Mouse (Mus musculus) liver, embryonic 11.5 days (tissue): ENCODE results near the gene Armh3. TPM values are rescaled to one million over a fixed set of nuclear protein-coding genes. Genes with fewer than 3 reads are reported as not detected.

Experiments used
- ATAC-seq: fragments of 200-750 bp; cut with Nextera tagmentation; replicated peaks from 2 replicates; pipeline ENCODE4 v1.8.0; 2017; ENCODE audit warnings: moderate number of reproducible peaks, mild to moderate bottlenecking, moderate TSS enrichment, moderate library complexity; ENCODE audit not compliant: low FRiP score
- DNase-seq: peaks from one replicate; pipeline ENCODE4 v3.0.0-alpha.2; 2017; ENCODE audit warnings: low spot score
- H3K27ac ChIP-seq: fragments of 300-500 bp; sonication (generic); 2 replicates; pipeline ENCODE4 v1.5.1; 2014; ENCODE audit warnings: mild to moderate bottlenecking, low read depth, low read length, control low read depth
- H3K27me3 ChIP-seq: fragments of 300-500 bp; sonication (generic); replicated peaks from 2 replicates; pipeline ENCODE4 v1.6.1; 2014; ENCODE audit warnings: low read length, mixed read lengths; ENCODE audit not compliant: control insufficient read depth, insufficient read depth
- H3K36me3 ChIP-seq: fragments of 300-500 bp; sonication (generic); 2 replicates; pipeline ENCODE4 v1.6.1; 2014; ENCODE audit warnings: mild to moderate bottlenecking, low read length, moderate library complexity, mixed read lengths; ENCODE audit not compliant: control insufficient read depth, insufficient read depth
- H3K4me1 ChIP-seq: fragments of 300-500 bp; sonication (generic); replicated peaks from 2 replicates; pipeline ENCODE4 v1.6.1; 2014; ENCODE audit warnings: low read length, mixed read lengths; ENCODE audit not compliant: control insufficient read depth, insufficient read depth
- H3K4me2 ChIP-seq: fragments of 300-500 bp; sonication (generic); 2 replicates; pipeline ENCODE4 v1.6.1; 2014; ENCODE audit warnings: mild to moderate bottlenecking, control low read depth, moderate library complexity
- H3K4me3 ChIP-seq: fragments of 300-500 bp; sonication (generic); 2 replicates; pipeline ENCODE4 v1.5.1; 2014; ENCODE audit warnings: low read depth, low read length, control low read depth
- H3K9ac ChIP-seq: fragments of 300-500 bp; sonication (generic); 2 replicates; pipeline ENCODE4 v1.6.1; 2014; ENCODE audit warnings: low read depth, low read length, control low read depth
- H3K9me3 ChIP-seq: fragments of 300-500 bp; sonication (generic); 2 replicates; pipeline ENCODE4 v1.6.1; 2016; ENCODE audit warnings: low read length, inconsistent platforms, mixed read lengths; ENCODE audit not compliant: control insufficient read depth
- WGBS: fragments of 180-500 bp; shearing (Covaris S2); extraction: QIAGEN DNeasy Blood & Tissue Kit; methylation state at CpG from one replicate; pipeline ENCODE4 v1.1.7; 2014; 5-methylcytosine and 5-hydroxymethylcytosine counted together
- polyA plus RNA-seq: library from polyadenylated mRNA; unstranded; fragments of >200 nt; fragmentation: Nextera tagmentation; extraction: Ambion mirVana; gene quantifications from 2 replicates; pipeline ENCODE4 v1.2.1, GENCODE M21; 2014

Gene Armh3
- polyA plus RNA-seq, 1 experiment from 2014 or later: 9.2 TPM

DNA sequence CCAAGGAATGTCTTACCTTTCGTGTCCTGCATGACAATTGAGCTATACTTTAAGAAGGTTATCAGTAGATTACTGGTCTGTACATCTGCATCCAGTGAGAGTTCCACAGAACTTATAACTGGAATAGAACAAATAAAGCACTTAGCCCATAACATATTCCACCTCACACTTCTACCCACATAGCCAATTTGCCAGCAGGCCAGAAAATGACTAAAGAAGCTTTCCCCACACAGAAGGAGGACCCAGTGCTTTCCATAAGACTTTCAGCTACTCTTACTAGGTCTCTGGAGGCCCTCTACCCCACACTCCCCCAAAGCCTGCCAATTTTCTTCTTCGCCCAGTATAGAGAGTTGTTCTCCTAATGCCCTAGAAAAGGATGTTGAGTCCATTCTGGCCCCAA lies 52.3 kb downstream of the Armh3 start:
- 84% methylated on average over 2 of the region's 2 CpGs for WGBS
- no peaks in the 10 kb centered on the region for H3K4me1 ChIP-seq
- ATAC-seq (no peak), DNase-seq (no peak)
- H3K9ac ChIP-seq: no peak overlapping the region
- H3K4me3 ChIP-seq: no peak overlapping the region
- H3K36me3 ChIP-seq: no peaks in the 10 kb centered on the region; the same call in 1 of the 2 replicates
- H3K4me2 ChIP-seq: no peak overlapping the region
- no peak overlapping the region for H3K27ac ChIP-seq
- no peaks in the 10 kb centered on the region for H3K27me3 ChIP-seq
- H3K9me3 ChIP-seq: no peaks in the 10 kb centered on the region

GRCm38 (mm10) chr19:45943758-45944157 lies 54.5 kb downstream of the Armh3 start:
- H3K4me1 ChIP-seq: no peaks in the 10 kb centered on the region
- 51% methylated on average over 4 of the region's 4 CpGs for WGBS
- no peaks in the 10 kb centered on the region for H3K36me3 ChIP-seq
- no peak overlapping the region for H3K4me2 ChIP-seq
- H3K9ac ChIP-seq: no peak overlapping the region
- no peaks in the 10 kb centered on the region for H3K9me3 ChIP-seq
- no peak overlapping the region for H3K27ac ChIP-seq
- DNase-seq (no peak), ATAC-seq (peak; percentile 67)
- H3K27me3 ChIP-seq: no peaks in the 10 kb centered on the region
- no peak overlapping the region for H3K4me3 ChIP-seq

- ATAC-seq: peak; percentile 34; the same call in 1 of the 2 replicates
- no peaks in the 10 kb centered on the region; the same call in 1 of the 2 replicates for H3K36me3 ChIP-seq
- H3K4me1 ChIP-seq: peaks cover 3% of the 10 kb centered on the region
- no peaks in the 10 kb centered on the region for H3K27me3 ChIP-seq
- WGBS: 39% methylated on average over 3 of the region's 3 CpGs
- no peak overlapping the region for H3K4me2 ChIP-seq
- H3K27ac ChIP-seq: no peak overlapping the region
- no peak for DNase-seq
- H3K4me3 ChIP-seq: no peak overlapping the region
- H3K9ac ChIP-seq: no peak overlapping the region
- H3K9me3 ChIP-seq: no peaks in the 10 kb centered on the region
Observed at GRCm38 (mm10) chr19:45938064-45938463, 60.2 kb downstream of the Armh3 start.

DNA sequence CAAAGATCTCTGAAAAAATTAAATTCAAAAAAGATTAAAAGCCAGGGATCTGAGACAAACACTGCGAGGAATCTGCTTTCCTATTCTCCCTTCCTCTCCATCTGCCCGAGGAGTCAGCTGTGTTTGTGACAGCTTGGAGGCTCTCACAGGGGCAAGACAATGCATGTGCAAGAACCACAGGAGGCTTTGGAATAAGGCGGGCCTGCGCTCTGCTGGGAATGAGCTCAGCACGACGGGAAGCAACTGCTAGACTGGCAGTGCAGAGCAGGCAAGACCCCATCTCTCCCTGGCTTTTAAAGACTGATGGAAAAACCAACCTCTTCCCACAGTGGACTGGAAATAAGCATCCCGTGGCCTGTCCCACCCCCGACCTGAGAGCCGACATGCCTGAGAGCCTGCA lies 60.8 kb downstream of the Armh3 start:
- H3K27ac ChIP-seq: no peak overlapping the region
- ATAC-seq (no peak), DNase-seq (no peak)

GRCm38 (mm10) chr19:45927236-45927635 lies 71.1 kb downstream of the Armh3 start:
- DNase-seq (no peak), ATAC-seq (no peak)
- H3K36me3 ChIP-seq: no peaks in the 10 kb centered on the region; the same call in 1 of the 2 replicates
- H3K9ac ChIP-seq: no peak overlapping the region
- H3K4me3 ChIP-seq: no peak overlapping the region
- H3K27me3 ChIP-seq: no peaks in the 10 kb centered on the region
- H3K27ac ChIP-seq: no peak overlapping the region
- 79% methylated on average over 5 of the region's 5 CpGs for whole genome bisulfite sequencing
- no peaks in the 10 kb centered on the region for H3K4me1 ChIP-seq
- no peak overlapping the region for H3K4me2 ChIP-seq
- H3K9me3 ChIP-seq: no peaks in the 10 kb centered on the region

More for the DNA sequence above, 60.8 kb downstream of the Armh3 start:
- Histone ChIP-seq H3K4me2 (no peak overlapping the region), H3K9me3 (no peaks in the 10 kb centered on the region), H3K9ac (no peak overlapping the region), H3K4me3 (no peak overlapping the region), H3K36me3 (no peaks in the 10 kb centered on the region; the same call in 1 of the 2 replicates), H3K27me3 (no peaks in the 10 kb centered on the region), H3K4me1 (peaks cover 3% of the 10 kb centered on the region)
- 55% methylated on average over 9 of the region's 9 CpGs for WGBS

GRCm38 (mm10) chr19:45926342-45926741 lies 71.9 kb downstream of the Armh3 start:
- Histone ChIP-seq H3K9ac (no peak overlapping the region), H3K27me3 (no peaks in the 10 kb centered on the region), H3K36me3 (no peaks in the 10 kb centered on the region; the same call in 1 of the 2 replicates), H3K9me3 (no peaks in the 10 kb centered on the region), H3K4me3 (no peak overlapping the region), H3K4me2 (no peak overlapping the region), H3K4me1 (no peaks in the 10 kb centered on the region), H3K27ac (no peak overlapping the region)
- DNase-seq (no peak), ATAC-seq (no peak)
- WGBS: 87% methylated on average over 8 of the region's 8 CpGs

GRCm38 (mm10) chr19:45920299-45921090 lies 77.8 kb downstream of the Armh3 start:
- no peaks in the 10 kb centered on the region for H3K36me3 ChIP-seq
- ATAC-seq: no peak

GRCm38 (mm10) chr19:45918406-45918805 lies 79.9 kb downstream of the Armh3 start:
- ATAC-seq (no peak), DNase-seq (no peak)
- Histone ChIP-seq H3K36me3 (no peaks in the 10 kb centered on the region), H3K27ac (no peak overlapping the region), H3K9me3 (no peaks in the 10 kb centered on the region), H3K27me3 (no peaks in the 10 kb centered on the region), H3K4me2 (no peak overlapping the region), H3K9ac (no peak overlapping the region), H3K4me3 (no peak overlapping the region), H3K4me1 (no peaks in the 10 kb centered on the region)
- WGBS: 90% methylated on average over 6 of the region's 6 CpGs

More at GRCm38 (mm10) chr19:45920299-45921090, 77.8 kb downstream of the Armh3 start:
- no peaks in the 10 kb centered on the region for H3K9me3 ChIP-seq
- WGBS: 75% methylated on average over 9 of the region's 9 CpGs
- H3K27ac ChIP-seq: no peak overlapping the region
- no peak for DNase-seq
- H3K4me3 ChIP-seq: no peak overlapping the region
- H3K4me2 ChIP-seq: no peak overlapping the region
- H3K9ac ChIP-seq: no peak overlapping the region
- no peaks in the 10 kb centered on the region for H3K4me1 ChIP-seq
- H3K27me3 ChIP-seq: no peaks in the 10 kb centered on the region

GRCm38 (mm10) chr19:45917856-45918255 lies 80.4 kb downstream of the Armh3 start:
- Histone ChIP-seq H3K36me3 (no peaks in the 10 kb centered on the region), H3K27ac (no peak overlapping the region)
- 84% methylated on average over 3 of the region's 3 CpGs for WGBS

More at GRCm38 (mm10) chr19:45917856-45918255, 80.4 kb downstream of the Armh3 start:
- H3K4me3 ChIP-seq: no peak overlapping the region
- H3K9ac ChIP-seq: no peak overlapping the region
- no peaks in the 10 kb centered on the region for H3K4me1 ChIP-seq
- H3K27me3 ChIP-seq: no peaks in the 10 kb centered on the region
- no peak for DNase-seq
- no peak for ATAC-seq
- no peaks in the 10 kb centered on the region for H3K9me3 ChIP-seq
- H3K4me2 ChIP-seq: no peak overlapping the region
